Mouse (Mus musculus) intestine, postnatal 0 days (tissue): ENCODE measurements around the gene Slc45a3. TPM values are rescaled to one million over a fixed set of nuclear protein-coding genes. Genes with fewer than 3 reads are reported as not detected.

ENCODE experiments used
- ATAC-seq: fragments of 200-750 bp; cut with Nextera tagmentation; 2 replicates; pipeline ENCODE4 v1.8.0; 2017; ENCODE audit warnings: mild to moderate bottlenecking, moderate TSS enrichment, moderate library complexity
- H3K27ac ChIP-seq: fragments of 300-500 bp; sonication (generic); 2 replicates; pipeline ENCODE4 v1.5.1; 2014; ENCODE audit warnings: mild to moderate bottlenecking, low read depth, low read length, moderate library complexity
- H3K27me3 ChIP-seq: fragments of 300-500 bp; sonication (generic); replicated peaks from 2 replicates; pipeline ENCODE4 v1.6.1; 2014; ENCODE audit warnings: low read length, mixed read lengths; ENCODE audit not compliant: control insufficient read depth, insufficient read depth
- H3K36me3 ChIP-seq: fragments of 300-500 bp; sonication (generic); 2 replicates; pipeline ENCODE4 v1.6.1; 2014; ENCODE audit warnings: mild to moderate bottlenecking, moderate library complexity; ENCODE audit not compliant: control insufficient read depth, insufficient read depth
- H3K4me1 ChIP-seq: fragments of 300-500 bp; sonication (generic); replicated peaks from 2 replicates; pipeline ENCODE4 v1.6.1; 2014; ENCODE audit warnings: antibody characterized with exemption, low read length, mixed read lengths; ENCODE audit not compliant: control insufficient read depth, insufficient read depth
- H3K4me2 ChIP-seq: fragments of 300-500 bp; sonication (generic); replicated peaks from 2 replicates; pipeline ENCODE4 v1.6.1; 2014; ENCODE audit warnings: low read depth, mild to moderate bottlenecking, moderate library complexity
- H3K4me3 ChIP-seq: fragments of 300-500 bp; sonication (generic); 2 replicates; pipeline ENCODE4 v1.5.1; 2014; ENCODE audit warnings: low read depth, low read length
- H3K9ac ChIP-seq: fragments of 300-500 bp; sonication (generic); 2 replicates; pipeline ENCODE4 v1.6.1; 2014; ENCODE audit warnings: mild to moderate bottlenecking, low read depth, low read length
- H3K9me3 ChIP-seq: fragments of 300-500 bp; sonication (generic); 2 replicates; pipeline ENCODE4 v1.6.1; 2016; ENCODE audit warnings: mixed run types; ENCODE audit not compliant: control insufficient read depth
- CTCF ChIP-seq: sonication (generic); IDR thresholded peaks from 2 replicates; pipeline ENCODE4 v1.5.1; 2016; ENCODE audit warnings: low read depth, mild to moderate bottlenecking, control low read depth, antibody characterized with exemption, moderate library complexity
- WGBS: fragments of 180-500 bp; shearing (Covaris S2); extraction: QIAGEN DNeasy Blood & Tissue Kit; methylation state at CpG from one replicate; pipeline ENCODE4 v1.1.7; 2014; 5-methylcytosine and 5-hydroxymethylcytosine counted together
- polyA plus RNA-seq: library from polyadenylated mRNA; unstranded; fragments of >200 nt; fragmentation: Nextera tagmentation; extraction: Ambion mirVana; gene quantifications from 2 replicates; pipeline ENCODE4 v1.2.1, GENCODE M21; 2015

Gene Slc45a3
- polyA plus RNA-seq, 1 experiment from 2014 or later = 2.5 TPM

DNA sequence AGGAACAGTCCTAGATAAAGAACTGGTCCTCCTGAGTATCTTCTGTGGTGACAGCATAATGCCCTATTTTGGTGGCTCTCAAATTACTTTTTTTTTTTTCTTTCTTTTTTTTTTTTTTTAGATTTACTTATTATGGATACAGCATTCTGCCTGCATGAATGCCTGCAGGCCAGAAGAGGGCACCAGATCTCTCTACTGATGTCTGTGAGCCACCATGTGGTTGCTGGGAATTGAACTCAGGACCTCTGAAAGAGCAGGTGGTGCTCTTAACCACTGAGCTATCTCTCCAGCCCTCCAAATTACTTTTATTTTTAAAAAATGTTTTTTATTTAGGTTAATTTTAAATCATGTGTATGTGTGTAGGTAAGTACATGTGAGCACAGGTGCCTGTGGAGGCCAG, 37.7 kb downstream of the Slc45a3 start:
- Histone ChIP-seq H3K27me3 (no peaks in the 10 kb centered on the region), H3K9me3 (no peaks in the 10 kb centered on the region), H3K36me3 (no peaks in the 10 kb centered on the region), H3K4me2 (no peak overlapping the region), H3K27ac (no peak overlapping the region), H3K9ac (no peak overlapping the region), H3K4me1 (no peaks in the 10 kb centered on the region), H3K4me3 (no peak overlapping the region)
- TF ChIP-seq CTCF = peak; percentile 64
- no peak for ATAC-seq

DNA sequence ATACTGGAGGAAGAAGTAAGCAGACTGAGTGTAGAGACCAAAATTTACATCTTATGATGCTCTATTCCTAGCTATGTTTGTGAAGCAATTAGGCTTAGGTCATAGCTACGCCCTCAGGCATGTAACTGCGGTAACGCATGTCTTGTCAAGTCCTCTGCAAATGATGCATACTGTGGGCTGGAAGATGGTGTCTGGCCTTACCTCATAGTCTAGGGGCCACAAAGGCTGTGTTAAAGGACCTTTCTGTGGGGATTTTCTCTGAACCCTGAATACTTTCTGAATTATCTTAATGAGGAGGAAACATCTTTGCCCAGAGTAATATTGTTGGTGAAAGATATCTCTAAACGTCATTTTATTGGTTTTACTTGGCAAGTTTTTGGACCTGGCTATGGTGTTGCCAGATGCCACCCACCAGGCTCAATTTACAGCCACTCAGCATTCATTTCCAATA, 39.1 kb downstream of the Slc45a3 start:
- Histone ChIP-seq H3K4me2 (no peak overlapping the region), H3K4me1 (peaks cover 8% of the 10 kb centered on the region), H3K9ac (no peak overlapping the region), H3K36me3 (no peaks in the 10 kb centered on the region), H3K4me3 (no peak overlapping the region), H3K27me3 (no peaks in the 10 kb centered on the region), H3K9me3 (no peaks in the 10 kb centered on the region), H3K27ac (no peak overlapping the region)
- 71% methylated on average over 4 of the region's 4 CpGs for WGBS
- no peak for ATAC-seq
- TF ChIP-seq CTCF = no peak

DNA sequence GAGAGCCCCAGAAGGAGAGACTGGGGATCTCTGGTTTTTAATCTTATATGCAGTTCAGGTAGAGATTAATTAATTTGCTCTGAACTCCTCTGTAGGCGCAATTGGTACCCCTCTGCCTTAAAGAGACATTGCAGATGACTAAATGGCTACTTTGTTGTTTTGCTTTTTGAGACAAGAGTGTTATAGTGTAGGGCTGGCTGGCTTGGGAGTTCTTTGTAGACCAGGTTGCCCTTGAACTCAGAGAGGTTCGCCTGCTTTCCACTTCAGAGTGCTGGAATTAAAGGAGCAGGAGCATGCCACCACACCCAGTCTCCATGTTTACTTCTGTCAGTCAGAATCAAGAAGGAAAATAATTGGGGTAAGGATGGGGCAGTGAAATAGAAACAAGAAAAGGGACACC, 40.3 kb downstream of the Slc45a3 start:
- H3K9me3 ChIP-seq = no peaks in the 10 kb centered on the region
- no peak overlapping the region for H3K9ac ChIP-seq
- TF ChIP-seq CTCF = no peak
- H3K36me3 ChIP-seq = no peaks in the 10 kb centered on the region
- no peak overlapping the region for H3K27ac ChIP-seq
- no peaks in the 10 kb centered on the region for H3K27me3 ChIP-seq
- H3K4me3 ChIP-seq = no peak overlapping the region
- H3K4me1 ChIP-seq = peaks cover 8% of the 10 kb centered on the region
- H3K4me2 ChIP-seq = no peak overlapping the region
- WGBS = 53% methylated on average over 2 of the region's 2 CpGs
- no peak for ATAC-seq

DNA sequence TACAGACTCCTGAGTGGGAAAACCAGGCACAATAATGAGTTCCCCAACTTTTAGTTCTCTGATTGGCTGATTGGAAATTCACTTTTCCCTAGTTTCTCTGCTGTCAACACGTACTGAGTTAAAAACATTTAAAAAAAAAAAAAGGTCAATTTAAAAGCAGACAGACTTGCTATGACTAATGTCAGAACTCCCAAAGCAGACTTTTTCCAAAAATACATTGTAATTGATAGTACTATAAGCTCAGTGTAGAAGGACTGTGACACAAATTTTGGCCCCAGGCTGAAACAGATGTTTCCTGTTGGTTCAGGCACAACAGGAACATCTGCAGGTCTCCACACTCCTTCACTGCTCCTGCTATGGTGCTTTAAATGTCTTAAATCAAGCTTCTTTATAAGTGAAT, 41.0 kb downstream of the Slc45a3 start:
- no peak overlapping the region for H3K27ac ChIP-seq

DNA sequence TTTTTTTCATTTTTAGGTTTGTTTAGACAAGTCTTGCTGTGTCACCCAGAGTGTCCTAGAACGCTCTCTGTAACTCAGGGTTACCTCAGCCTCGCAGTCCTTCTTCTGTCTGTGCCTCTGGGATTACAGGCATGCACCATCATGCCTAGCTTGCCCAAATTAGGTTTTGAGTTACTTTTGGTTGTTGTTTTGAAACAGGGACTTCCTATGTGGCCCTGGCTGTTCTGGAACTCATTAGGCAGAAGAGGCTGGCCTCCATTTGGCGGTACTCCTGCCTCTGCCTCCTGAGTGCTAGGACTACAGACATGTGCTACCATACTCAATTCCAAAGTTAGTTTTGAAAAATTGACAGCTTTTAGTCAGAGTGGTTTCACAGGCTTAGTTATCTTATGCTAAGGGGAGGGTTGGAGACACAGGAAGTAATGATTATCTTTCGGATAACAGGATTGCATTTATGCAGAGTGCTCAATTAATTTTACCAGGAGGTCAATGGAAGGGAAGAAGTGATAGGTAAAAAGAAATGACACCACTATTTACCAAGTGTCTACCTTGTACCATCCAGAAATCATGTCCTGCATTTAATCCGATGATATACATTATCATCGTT, 41.9 kb downstream of the Slc45a3 start:
- no peak for ATAC-seq
- no peak for TF ChIP-seq CTCF
- Histone ChIP-seq H3K4me2 (no peak overlapping the region), H3K9me3 (no peaks in the 10 kb centered on the region), H3K27ac (no peak overlapping the region), H3K27me3 (no peaks in the 10 kb centered on the region), H3K4me3 (no peak overlapping the region), H3K4me1 (peaks cover 10% of the 10 kb centered on the region), H3K9ac (no peak overlapping the region), H3K36me3 (no peaks in the 10 kb centered on the region)
- 86% methylated on average over 6 of the region's 6 CpGs for WGBS

More for the DNA sequence above, 41.0 kb downstream of the Slc45a3 start:
- no peaks in the 10 kb centered on the region for H3K9me3 ChIP-seq
- no peak overlapping the region for H3K4me3 ChIP-seq
- H3K4me2 ChIP-seq = no peak overlapping the region
- peaks cover 8% of the 10 kb centered on the region for H3K4me1 ChIP-seq
- H3K27me3 ChIP-seq = no peaks in the 10 kb centered on the region
- ATAC-seq = no peak
- no peaks in the 10 kb centered on the region for H3K36me3 ChIP-seq
- no peak overlapping the region for H3K9ac ChIP-seq
- TF ChIP-seq CTCF = no peak
- WGBS = 59% methylated on average over 1 of the region's 1 CpGs

DNA sequence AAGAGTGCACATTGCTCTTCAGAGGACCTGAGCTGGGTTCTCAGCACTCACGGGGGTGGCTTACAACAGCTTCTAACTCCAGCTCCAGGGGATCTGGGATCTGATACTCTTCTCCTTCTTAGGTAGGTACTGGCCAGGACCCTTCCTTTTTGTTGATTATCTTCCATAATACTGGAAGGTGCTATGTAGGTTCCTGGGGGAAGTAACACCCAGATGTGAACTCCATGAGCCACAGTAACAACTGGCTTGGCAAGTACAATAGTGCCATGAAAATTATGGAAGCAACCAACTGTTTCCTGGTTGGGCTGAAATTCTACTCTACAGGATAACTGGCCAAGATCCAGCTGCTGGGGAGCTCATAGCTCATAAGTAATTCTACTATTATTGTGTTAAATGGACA, 42.7 kb downstream of the Slc45a3 start:
- no peak for TF ChIP-seq CTCF
- 86% methylated on average over 1 of the region's 1 CpGs for WGBS
- no peak overlapping the region for H3K27ac ChIP-seq
- H3K36me3 ChIP-seq = no peaks in the 10 kb centered on the region
- H3K4me3 ChIP-seq = no peak overlapping the region
- H3K4me2 ChIP-seq = no peak overlapping the region
- H3K9ac ChIP-seq = no peak overlapping the region
- peaks cover 11% of the 10 kb centered on the region for H3K4me1 ChIP-seq
- H3K9me3 ChIP-seq = no peaks in the 10 kb centered on the region
- no peaks in the 10 kb centered on the region for H3K27me3 ChIP-seq
- ATAC-seq = no peak

DNA sequence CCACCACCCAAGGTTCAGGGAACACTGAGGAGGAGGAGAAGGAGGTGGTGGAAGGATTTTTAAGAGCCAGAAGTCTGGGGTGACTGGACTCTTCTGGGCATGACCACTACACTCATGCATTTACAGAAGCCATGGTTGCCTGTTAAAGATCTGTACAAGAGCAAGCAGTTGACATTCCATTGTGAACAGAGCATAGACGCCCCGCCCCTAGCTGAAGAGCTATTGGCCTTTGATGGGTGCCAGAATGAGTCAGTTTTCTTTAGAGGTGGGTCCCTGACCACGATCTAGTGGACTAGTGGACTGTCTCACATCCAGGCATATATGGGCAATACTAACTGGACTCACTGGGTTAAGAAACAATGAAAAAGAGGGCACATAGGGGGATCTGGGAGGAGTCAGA, 43.3 kb downstream of the Slc45a3 start:
- Histone ChIP-seq H3K27me3 (no peaks in the 10 kb centered on the region), H3K9ac (no peak overlapping the region), H3K27ac (no peak overlapping the region), H3K4me2 (no peak overlapping the region), H3K4me3 (no peak overlapping the region), H3K4me1 (peaks cover 11% of the 10 kb centered on the region), H3K36me3 (no peaks in the 10 kb centered on the region), H3K9me3 (no peaks in the 10 kb centered on the region)
- no peak for TF ChIP-seq CTCF
- ATAC-seq = no peak
- WGBS = 63% methylated on average over 3 of the region's 3 CpGs
